Mouse (Mus musculus): ENCODE data around the gene Arl3. TPM values are rescaled to one million over a fixed set of nuclear protein-coding genes. Genes with fewer than 3 reads are reported as not detected.
A peak's percentile ranks its signal among the peaks of the same experiment; 100 is the strongest.

Gene Arl3
- polyA plus RNA-seq, 1 experiment from 2014 or later, result 159 TPM

GRCm38 (mm10) chr19:46504822-46505417 is 68.1 kb downstream of the Arl3 start:
- DNase-seq (ENCODE audit: low spot score), result no peak
- H3K4me2 ChIP-seq (ENCODE audit: low read length), result peak overlapping the region; percentile 96
- peak overlapping the region; percentile 98 for H3K9ac ChIP-seq (ENCODE audit: low read length)
- no peak overlapping the region for H3K27ac ChIP-seq (ENCODE audit: low read depth, low read length)
- 67% methylated on average over 9 of the region's 9 CpGs for WGBS
- no peaks in the 10 kb centered on the region for H3K9me3 ChIP-seq (replicated peaks; ENCODE audit: control insufficient read depth, low read length)
- no peaks in the 10 kb centered on the region for H3K27me3 ChIP-seq (replicated peaks; ENCODE audit: control insufficient read depth, insufficient read depth, low read length)
- peaks cover 53% of the 10 kb centered on the region for H3K4me1 ChIP-seq (ENCODE audit: control insufficient read depth, insufficient read depth, low read length)
- no peak for ATAC-seq
- peaks cover 48% of the 10 kb centered on the region for H3K36me3 ChIP-seq (ENCODE audit: control insufficient read depth, insufficient read depth, low read length)
- H3K4me3 ChIP-seq (ENCODE audit: low read depth, low read length), result peak overlapping the region; percentile 96

- Histone ChIP-seq H3K4me1 (ENCODE audit: control insufficient read depth, insufficient read depth, low read length) (peaks cover 50% of the 10 kb centered on the region), H3K9ac (ENCODE audit: low read length) (peak overlapping the region; percentile 98), H3K9me3 (replicated peaks; ENCODE audit: control insufficient read depth, low read length) (no peaks in the 10 kb centered on the region), H3K27me3 (replicated peaks; ENCODE audit: control insufficient read depth, insufficient read depth, low read length) (no peaks in the 10 kb centered on the region), H3K4me3 (ENCODE audit: low read depth, low read length) (peak overlapping the region; percentile 96), H3K27ac (ENCODE audit: low read depth, low read length) (peak overlapping the region; percentile 100), H3K4me2 (ENCODE audit: low read length) (peak overlapping the region; percentile 96), H3K36me3 (ENCODE audit: control insufficient read depth, insufficient read depth, low read length) (peaks cover 40% of the 10 kb centered on the region)
- whole genome bisulfite sequencing, result 0% methylated on average over 4 of the region's 4 CpGs
- peak; percentile 60 for DNase-seq (ENCODE audit: low spot score)
- ATAC-seq, result no peak
Observed at GRCm38 (mm10) chr19:46504085-46504552, 68.9 kb downstream of the Arl3 start.

DNA sequence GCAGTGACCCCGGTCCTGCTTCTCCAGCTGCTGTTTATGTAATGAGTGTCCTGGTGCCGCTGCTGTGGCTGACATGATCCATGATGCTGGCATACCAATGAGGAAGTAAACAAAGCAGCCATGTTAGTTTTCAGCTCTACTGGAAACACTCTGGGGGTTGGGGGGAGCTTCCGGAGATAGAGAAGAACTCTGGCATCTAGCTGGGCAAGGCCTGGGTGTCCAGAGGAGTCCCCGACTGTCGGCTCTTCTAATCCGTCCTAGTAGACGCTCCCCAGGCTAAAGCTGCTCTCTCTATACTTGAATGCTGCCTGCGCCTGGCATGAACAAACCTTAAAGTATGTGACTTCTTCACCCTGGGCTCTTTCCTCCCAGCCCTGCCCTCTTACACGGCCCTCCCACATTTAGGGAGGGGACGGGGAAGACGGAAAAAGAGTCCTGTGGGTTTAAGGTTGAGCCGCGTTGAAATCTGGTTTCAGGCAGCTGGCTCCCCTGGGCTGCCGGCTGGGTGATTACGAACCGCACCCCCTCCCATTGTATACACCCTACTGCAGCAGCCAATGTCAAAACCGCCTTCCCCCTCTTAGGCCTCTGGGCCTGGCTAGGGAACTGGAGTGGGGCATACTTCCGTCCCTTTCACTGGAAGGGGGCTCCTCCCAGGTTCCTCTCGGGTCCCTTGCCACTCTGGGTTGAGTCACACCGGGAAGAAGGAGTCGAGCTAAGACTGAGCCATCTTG is 69.5 kb downstream of the Arl3 start:
- Histone ChIP-seq H3K9me3 (replicated peaks; ENCODE audit: control insufficient read depth, low read length) (no peaks in the 10 kb centered on the region), H3K27me3 (replicated peaks; ENCODE audit: control insufficient read depth, insufficient read depth, low read length) (no peaks in the 10 kb centered on the region), H3K4me3 (ENCODE audit: low read depth, low read length) (peak overlapping the region; percentile 96), H3K4me2 (ENCODE audit: low read length) (peak overlapping the region; percentile 96), H3K36me3 (ENCODE audit: control insufficient read depth, insufficient read depth, low read length) (peaks cover 34% of the 10 kb centered on the region), H3K9ac (ENCODE audit: low read length) (peak overlapping the region; percentile 98), H3K27ac (ENCODE audit: low read depth, low read length) (peak overlapping the region; percentile 100), H3K4me1 (ENCODE audit: control insufficient read depth, insufficient read depth, low read length) (peaks cover 44% of the 10 kb centered on the region)
- ATAC-seq (no peak; the same call in 1 of the 2 replicates), DNase-seq (ENCODE audit: low spot score) (peak; percentile 75)
- WGBS, result 1% methylated on average over 21 of the region's 21 CpGs

GRCm38 (mm10) chr19:46502471-46503166 is 70.4 kb downstream of the Arl3 start:
- peak overlapping the region; percentile 96 for H3K4me2 ChIP-seq (ENCODE audit: low read length)
- H3K36me3 ChIP-seq (ENCODE audit: control insufficient read depth, insufficient read depth, low read length), result peaks cover 26% of the 10 kb centered on the region
- DNase-seq (ENCODE audit: low spot score) (peak; percentile 84), ATAC-seq (peak; percentile 3; the same call in 1 of the 2 replicates)
- peak overlapping the region; percentile 100 for H3K27ac ChIP-seq (ENCODE audit: low read depth, low read length)
- no peaks in the 10 kb centered on the region for H3K27me3 ChIP-seq (replicated peaks; ENCODE audit: control insufficient read depth, insufficient read depth, low read length)
- peak overlapping the region; percentile 96 for H3K4me3 ChIP-seq (ENCODE audit: low read depth, low read length)
- no peaks in the 10 kb centered on the region for H3K9me3 ChIP-seq (replicated peaks; ENCODE audit: control insufficient read depth, low read length)
- 0% methylated on average over 53 of the region's 53 CpGs for WGBS
- H3K9ac ChIP-seq (ENCODE audit: low read length), result peak overlapping the region; percentile 98
- peaks cover 35% of the 10 kb centered on the region for H3K4me1 ChIP-seq (ENCODE audit: control insufficient read depth, insufficient read depth, low read length)

DNA sequence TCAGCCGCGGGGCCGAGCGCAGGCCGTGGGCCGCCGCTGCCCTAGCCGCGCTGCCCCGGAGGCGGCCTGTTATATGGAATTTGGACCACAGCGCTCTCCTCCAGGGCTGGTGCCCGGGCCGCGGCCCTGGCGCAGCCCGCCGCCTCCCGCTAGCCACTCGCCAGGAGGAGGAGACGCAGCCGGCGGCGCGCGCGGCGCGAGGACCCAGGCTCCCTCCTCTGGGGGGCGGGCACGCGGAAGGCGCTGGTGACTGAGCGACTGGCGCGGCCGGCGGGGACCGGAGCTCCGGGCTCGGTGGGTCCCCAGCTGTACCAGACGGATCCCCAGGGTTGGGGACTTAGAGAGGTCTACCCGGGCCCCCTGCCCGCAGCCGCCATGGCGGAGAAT is 70.9 kb downstream of the Arl3 start:
- peak overlapping the region; percentile 96 for H3K4me2 ChIP-seq (ENCODE audit: low read length)
- H3K27ac ChIP-seq (ENCODE audit: low read depth, low read length), result peak overlapping the region; percentile 100
- H3K4me3 ChIP-seq (ENCODE audit: low read depth, low read length), result peak overlapping the region; percentile 96
- H3K4me1 ChIP-seq (ENCODE audit: control insufficient read depth, insufficient read depth, low read length), result peaks cover 30% of the 10 kb centered on the region
- WGBS, result under 1% methylated on average over 36 of the region's 46 CpGs
- peak overlapping the region; percentile 98 for H3K9ac ChIP-seq (ENCODE audit: low read length)
- no peaks in the 10 kb centered on the region for H3K27me3 ChIP-seq (replicated peaks; ENCODE audit: control insufficient read depth, insufficient read depth, low read length)
- H3K36me3 ChIP-seq (ENCODE audit: control insufficient read depth, insufficient read depth, low read length), result peaks cover 22% of the 10 kb centered on the region
- ATAC-seq, result no peak
- no peaks in the 10 kb centered on the region for H3K9me3 ChIP-seq (replicated peaks; ENCODE audit: control insufficient read depth, low read length)
- peak; percentile 71 for DNase-seq (ENCODE audit: low spot score)

- DNase-seq (ENCODE audit: low spot score) (peak; percentile 89), ATAC-seq (peak; percentile 28)
- H3K4me1 ChIP-seq (ENCODE audit: control insufficient read depth, insufficient read depth, low read length), result peaks cover 24% of the 10 kb centered on the region
- peak within 1 kb of the TSS; percentile 98 for H3K9ac ChIP-seq (ENCODE audit: low read length)
- no peaks in the 10 kb centered on the region for H3K9me3 ChIP-seq (replicated peaks; ENCODE audit: control insufficient read depth, low read length)
- peak within 1 kb of the TSS; percentile 100 for H3K27ac ChIP-seq (ENCODE audit: low read depth, low read length)
- peak within 1 kb of the TSS; percentile 96 for H3K4me2 ChIP-seq (ENCODE audit: low read length)
- WGBS, result 0% methylated on average over 42 of the region's 64 CpGs
- peak within 1 kb of the TSS; percentile 96 for H3K4me3 ChIP-seq (ENCODE audit: low read depth, low read length)
- no peaks in the 10 kb centered on the region for H3K27me3 ChIP-seq (replicated peaks; ENCODE audit: control insufficient read depth, insufficient read depth, low read length)
- H3K36me3 ChIP-seq (ENCODE audit: control insufficient read depth, insufficient read depth, low read length), result peaks cover 17% of the 10 kb centered on the region
Observed at GRCm38 (mm10) chr19:46501401-46502068, 71.5 kb downstream of the Arl3 start, which contains the start of gene Trim8. TSS of gene Trim8 (plus strand) at chr19:46501702.

DNA sequence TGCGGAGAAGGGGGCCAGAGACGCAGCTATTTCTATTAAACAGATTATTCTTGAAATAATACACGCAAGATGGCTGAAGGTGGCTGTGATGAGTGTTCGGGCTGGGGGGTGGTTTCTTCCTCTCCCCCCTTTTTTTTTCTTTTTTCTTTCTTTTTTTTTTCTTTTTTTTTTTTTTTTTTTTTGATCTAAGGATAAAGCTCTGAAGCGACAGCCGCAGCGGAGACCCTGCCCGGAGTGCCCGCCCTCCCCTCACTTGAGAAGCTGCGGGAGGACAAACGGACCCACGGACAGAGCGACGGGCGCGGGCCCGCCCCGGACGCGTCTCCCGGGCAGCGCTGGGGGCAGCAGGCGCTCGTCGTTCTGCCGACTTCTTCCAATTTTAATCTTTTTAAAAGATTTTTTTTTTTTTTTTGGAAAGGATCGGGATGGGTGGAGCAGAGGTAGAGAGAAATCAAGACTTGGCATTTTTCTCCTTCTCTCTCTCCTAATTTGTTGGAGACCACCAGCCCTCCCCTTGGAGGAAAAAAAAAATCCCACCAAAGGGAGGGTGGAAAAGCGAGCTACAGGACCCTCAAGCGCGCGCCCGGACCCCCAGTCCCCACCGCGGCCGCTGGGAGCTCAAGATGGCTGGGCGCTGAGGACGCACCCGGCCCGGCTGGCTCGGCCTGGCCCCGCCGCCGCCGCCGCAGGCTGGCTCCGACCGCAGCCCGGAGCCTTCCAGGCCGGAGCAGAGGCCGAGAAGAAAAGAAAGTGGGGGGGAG is 72.2 kb downstream of the Arl3 start:
- Histone ChIP-seq H3K4me1 (ENCODE audit: control insufficient read depth, insufficient read depth, low read length) (peaks cover 16% of the 10 kb centered on the region), H3K27me3 (replicated peaks; ENCODE audit: control insufficient read depth, insufficient read depth, low read length) (no peaks in the 10 kb centered on the region), H3K4me3 (ENCODE audit: low read depth, low read length) (peak overlapping the region; percentile 96), H3K36me3 (ENCODE audit: control insufficient read depth, insufficient read depth, low read length) (peaks cover 9% of the 10 kb centered on the region; the same call in 1 of the 2 replicates), H3K27ac (ENCODE audit: low read depth, low read length) (peak overlapping the region; percentile 100), H3K9me3 (replicated peaks; ENCODE audit: control insufficient read depth, low read length) (no peaks in the 10 kb centered on the region), H3K9ac (ENCODE audit: low read length) (peak overlapping the region; percentile 98), H3K4me2 (ENCODE audit: low read length) (peak overlapping the region; percentile 96)
- ATAC-seq (peak; percentile 36), DNase-seq (ENCODE audit: low spot score) (peak; percentile 88)
- WGBS, result under 1% methylated on average over 41 of the region's 50 CpGs
